Mouse (Mus musculus) testis, adult 2 months (tissue): ENCODE measurements at regions not wholly inside any gene's neighbourhood (a gene's known extent, or its start where the extent isn't known, plus 50 kb on each side); places are given as distances from the start of the nearest gene placed in this dataset.
"Not testable (repeated sequence)": the region's sequence is repeated elsewhere in the genome, so short reads cannot be mapped to it uniquely, and the experiment has no call there.

Experiments
- H3K27ac ChIP-seq: fragments of 200-500 bp; 2 replicates; pipeline ENCODE4 v1.5.1; 2012; ENCODE audit warnings: low read depth, low read length; ENCODE audit not compliant: control insufficient read depth, insufficient read depth
- H3K27me3 ChIP-seq: fragments of 200-500 bp; 2 replicates; pipeline ENCODE4 v1.6.1; 2012; ENCODE audit warnings: mild to moderate bottlenecking, low read length, moderate library complexity; ENCODE audit not compliant: control insufficient read depth, insufficient read depth
- H3K36me3 ChIP-seq: fragments of 200-500 bp; 2 replicates; pipeline ENCODE4 v1.6.1; 2012; ENCODE audit warnings: mild to moderate bottlenecking, low read length; ENCODE audit not compliant: control insufficient read depth, insufficient read depth
- H3K4me1 ChIP-seq: fragments of 200-500 bp; 2 replicates; pipeline ENCODE4 v1.6.1; 2012; ENCODE audit warnings: low read length; ENCODE audit not compliant: control insufficient read depth, insufficient read depth
- H3K4me3 ChIP-seq: fragments of 200-500 bp; 2 replicates; pipeline ENCODE4 v1.5.1; 2012; ENCODE audit warnings: low read depth, mild to moderate bottlenecking, low read length, moderate library complexity, mixed read lengths; ENCODE audit not compliant: control insufficient read depth
- CTCF ChIP-seq: fragments of 200-500 bp; IDR thresholded peaks from 2 replicates; pipeline ENCODE4 v1.5.1; 2012; ENCODE audit warnings: low read depth, mild to moderate bottlenecking, inconsistent platforms, low read length, moderate library complexity; ENCODE audit not compliant: control insufficient read depth, insufficient read depth, insufficient replicate concordance
- POLR2A ChIP-seq: fragments of 200-500 bp; IDR thresholded peaks from 2 replicates; pipeline ENCODE4 v1.6.1; 2012; ENCODE audit warnings: low read depth, mild to moderate bottlenecking, inconsistent platforms, low read length, moderate library complexity; ENCODE audit not compliant: control insufficient read depth

DNA sequence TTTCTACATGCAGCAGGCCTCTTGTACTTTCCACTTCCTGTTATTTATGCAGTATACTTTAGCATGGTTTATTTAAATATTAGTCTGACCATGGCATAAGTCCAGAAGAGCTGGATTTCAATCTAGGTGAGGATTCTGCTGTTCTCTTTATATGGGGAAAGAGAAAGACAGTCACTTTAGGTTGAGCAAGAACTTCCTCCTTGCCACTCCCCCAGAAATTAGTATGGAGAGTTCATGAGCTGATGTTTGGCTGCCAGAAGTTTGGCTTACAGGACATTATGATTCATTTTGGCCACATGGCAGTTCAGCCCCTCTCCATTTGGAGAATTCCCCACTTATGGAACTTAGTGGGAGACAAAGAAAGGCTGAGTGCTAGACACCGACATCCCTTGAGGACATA is 130.8 kb downstream of the Arrdc3 start:
- TF ChIP-seq POLR2A (no peak), CTCF (no peak)

DNA sequence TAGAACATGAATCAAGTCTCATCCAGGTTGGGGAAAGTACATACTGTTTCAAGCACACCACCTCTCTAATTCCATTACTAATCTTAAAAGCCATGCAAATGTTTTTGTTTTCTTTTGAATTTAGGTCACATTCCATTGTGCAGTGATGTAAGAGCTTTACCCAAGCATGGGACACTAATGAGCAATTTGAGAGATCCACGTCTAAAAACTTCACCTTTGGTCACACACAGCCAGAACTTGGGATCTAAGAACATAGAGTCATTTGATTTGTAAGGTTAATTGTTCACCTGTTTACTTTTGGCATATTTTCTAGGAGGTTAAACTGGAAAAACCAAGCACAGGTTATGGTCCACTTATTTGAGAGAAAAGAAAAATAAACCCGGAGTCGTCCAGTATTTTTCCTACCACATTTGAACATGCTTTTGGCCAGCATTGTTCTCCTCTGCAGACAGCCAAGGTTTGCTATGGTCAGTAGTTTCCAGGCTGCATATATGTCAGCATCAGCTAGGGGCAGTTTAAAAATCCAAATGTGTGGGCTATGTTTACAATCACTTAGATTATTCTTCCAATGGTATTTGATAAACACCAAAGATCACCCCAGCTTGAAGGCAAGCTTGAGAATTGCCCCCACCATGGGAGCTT is 137.0 kb downstream of the Arrdc3 start:
- Histone ChIP-seq H3K4me1 (no peaks in the 10 kb centered on the region), H3K36me3 (no peaks in the 10 kb centered on the region), H3K4me3 (no peak overlapping the region), H3K27me3 (no peaks in the 10 kb centered on the region), H3K27ac (no peak overlapping the region)
- TF ChIP-seq CTCF (no peak), POLR2A (no peak)

More for the DNA sequence above, 130.8 kb downstream of the Arrdc3 start:
- H3K4me3 ChIP-seq = no peak overlapping the region
- H3K36me3 ChIP-seq = no peaks in the 10 kb centered on the region
- no peaks in the 10 kb centered on the region for H3K27me3 ChIP-seq
- no peak overlapping the region for H3K27ac ChIP-seq
- H3K4me1 ChIP-seq = no peaks in the 10 kb centered on the region

DNA sequence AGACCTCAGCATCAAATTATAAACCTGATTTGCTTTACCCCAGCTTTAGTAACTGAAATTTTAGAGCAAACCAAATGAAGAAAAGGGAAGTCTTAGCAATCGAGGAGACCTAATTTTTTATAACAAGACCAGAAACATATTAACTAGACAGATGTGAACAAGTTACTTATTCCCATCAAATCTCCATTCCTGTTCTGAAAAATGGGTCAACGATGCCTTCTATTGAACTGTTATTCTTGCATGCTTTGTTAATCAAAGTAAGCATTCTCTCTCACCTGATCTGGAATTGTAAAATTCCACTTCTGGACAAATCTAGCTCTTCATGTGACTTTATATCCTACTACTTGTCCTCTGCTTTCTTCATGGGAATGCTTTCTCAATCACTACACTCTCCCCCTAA is 137.6 kb downstream of the Arrdc3 start:
- TF ChIP-seq POLR2A (no peak), CTCF (no peak)
- no peaks in the 10 kb centered on the region for H3K27me3 ChIP-seq
- H3K36me3 ChIP-seq = no peaks in the 10 kb centered on the region
- H3K4me3 ChIP-seq = no peak overlapping the region
- H3K27ac ChIP-seq = no peak overlapping the region
- H3K4me1 ChIP-seq = no peaks in the 10 kb centered on the region; the same call in 1 of the 2 replicates

DNA sequence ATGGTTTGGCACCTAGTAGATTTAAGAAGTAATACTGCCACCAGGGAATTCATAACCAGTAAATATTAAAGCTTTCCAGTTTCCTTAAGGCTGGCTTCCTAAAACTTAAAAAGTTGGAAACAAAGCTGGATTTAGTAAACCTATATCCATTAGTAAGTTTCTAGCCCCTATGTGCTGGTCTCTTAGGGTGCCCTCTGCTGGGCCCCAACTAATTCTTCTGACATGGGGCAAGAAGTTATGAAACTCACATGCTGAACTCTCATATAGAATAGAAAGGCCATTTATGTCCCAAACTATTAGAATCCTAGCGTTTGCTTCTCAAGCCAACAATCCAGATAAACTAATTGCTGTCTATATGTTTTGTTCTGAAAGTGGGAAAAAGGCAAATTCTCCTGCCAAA is 139.2 kb downstream of the Arrdc3 start:
- Histone ChIP-seq H3K4me3 (no peak overlapping the region), H3K4me1 (no peaks in the 10 kb centered on the region; the same call in 1 of the 2 replicates), H3K27ac (no peak overlapping the region), H3K36me3 (no peaks in the 10 kb centered on the region), H3K27me3 (no peaks in the 10 kb centered on the region)
- TF ChIP-seq CTCF (no peak), POLR2A (no peak)

DNA sequence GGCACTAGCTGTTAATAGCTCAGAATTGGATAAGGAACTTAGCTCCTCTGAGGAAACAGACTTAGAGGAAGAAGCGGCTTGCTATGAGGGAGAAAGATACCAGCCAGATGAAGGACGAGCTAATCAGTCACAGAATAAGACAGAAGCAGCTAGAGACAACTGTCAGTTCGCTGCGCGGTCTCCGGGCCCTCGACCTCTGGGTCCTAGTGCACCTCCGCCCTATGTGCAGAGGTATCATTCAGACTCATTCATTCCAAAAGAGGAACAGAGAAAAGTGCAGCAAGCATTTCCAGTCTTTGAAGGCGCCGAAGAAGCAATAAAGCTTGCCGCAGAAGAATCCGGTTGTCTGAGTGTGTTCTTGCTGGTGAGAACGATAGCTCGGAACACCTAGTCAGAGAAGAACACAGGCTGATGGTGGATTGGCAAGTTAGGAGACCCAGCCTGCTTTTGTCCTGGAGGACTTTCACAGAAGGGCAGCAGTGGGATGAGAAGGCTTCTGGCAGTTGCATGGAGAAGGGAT is 142.1 kb downstream of the Arrdc3 start:
- H3K27ac ChIP-seq, H3K4me3 ChIP-seq, H3K27me3 ChIP-seq, H3K4me1 ChIP-seq, H3K36me3 ChIP-seq: not testable (repeated sequence)

DNA sequence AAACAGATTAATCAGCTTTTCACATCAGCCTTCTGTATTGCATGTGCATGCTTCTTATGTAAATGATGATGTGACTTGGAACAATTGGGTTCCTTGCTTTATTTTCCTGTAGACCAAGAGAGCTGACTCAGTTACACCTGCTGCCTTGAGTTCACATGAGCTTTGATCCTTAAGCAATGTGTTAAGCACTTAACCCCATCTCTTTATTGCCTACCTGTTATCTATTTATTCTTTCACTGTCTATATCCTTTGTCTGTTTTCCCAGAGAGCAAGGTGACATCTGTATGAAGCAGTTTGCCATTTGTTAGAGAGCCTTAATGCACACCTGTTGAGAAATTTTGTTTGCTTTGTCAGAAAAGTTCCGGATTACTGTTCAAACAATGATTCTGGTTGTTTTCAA is 154.1 kb downstream of the Arrdc3 start:
- Histone ChIP-seq H3K27ac (no peak overlapping the region), H3K4me1 (no peaks in the 10 kb centered on the region), H3K36me3 (no peaks in the 10 kb centered on the region), H3K4me3 (no peak overlapping the region), H3K27me3 (no peaks in the 10 kb centered on the region)
- TF ChIP-seq POLR2A = no peak
- no peak for TF ChIP-seq CTCF

DNA sequence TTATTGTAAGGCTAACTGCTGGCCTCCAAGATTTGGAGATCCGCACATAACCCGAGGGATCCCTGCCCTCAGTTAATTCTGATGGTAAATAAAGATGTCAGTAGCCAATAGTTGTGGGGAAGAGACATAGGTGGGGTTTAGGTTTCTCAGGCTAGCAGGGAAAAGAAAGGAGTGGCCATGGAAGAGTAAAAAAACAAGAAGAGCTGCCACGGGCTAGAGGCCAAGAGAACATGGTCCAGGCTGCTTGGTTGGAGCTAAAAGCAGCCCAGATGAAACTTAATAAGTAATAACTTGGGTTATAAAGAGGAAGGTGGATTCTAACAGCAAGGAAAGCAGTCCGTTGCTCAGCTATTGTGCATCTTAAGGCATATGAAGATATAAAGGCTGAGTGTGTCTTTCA is 155.6 kb downstream of the Arrdc3 start:
- Histone ChIP-seq H3K27me3 (no peaks in the 10 kb centered on the region), H3K4me3 (no peak overlapping the region), H3K36me3 (no peaks in the 10 kb centered on the region), H3K4me1 (no peaks in the 10 kb centered on the region), H3K27ac (no peak overlapping the region)
- no peak for TF ChIP-seq POLR2A
- no peak for TF ChIP-seq CTCF

DNA sequence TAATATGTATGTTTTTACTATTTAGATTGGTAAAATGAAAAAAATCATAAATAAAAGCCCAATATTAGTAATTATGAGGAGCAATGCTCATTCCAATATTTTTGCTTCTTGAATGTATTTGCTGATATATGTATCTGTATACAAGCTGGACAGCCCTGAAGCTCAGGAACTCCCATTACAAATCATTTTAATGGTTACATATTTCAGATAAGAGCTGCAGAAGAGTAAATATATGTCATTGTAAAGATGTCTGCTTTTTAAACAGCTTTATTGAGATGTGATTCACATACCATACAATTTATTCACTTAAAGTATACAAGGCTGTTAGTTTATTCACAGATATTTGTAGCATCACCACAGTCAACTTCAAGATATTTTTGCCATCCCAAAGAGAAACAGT is 157.3 kb downstream of the Arrdc3 start:
- Histone ChIP-seq H3K27me3 (no peaks in the 10 kb centered on the region), H3K4me3 (no peak overlapping the region)
- no peak for TF ChIP-seq POLR2A
- no peak for TF ChIP-seq CTCF

More for the DNA sequence above, 157.3 kb downstream of the Arrdc3 start:
- Histone ChIP-seq H3K36me3 (no peaks in the 10 kb centered on the region), H3K4me1 (no peaks in the 10 kb centered on the region), H3K27ac (no peak overlapping the region)
